Mouse (Mus musculus): Measurements from ENCODE around the gene Ifne.

GRCm38 (mm10) chr4:88872691-88873090 lies 7.3 kb downstream of the Ifne start:
- TF ChIP-seq CTCF (IDR thresholded peaks at IDR 0.05; ENCODE audit: borderline replicate concordance, control insufficient read depth, extremely low read depth, insufficient read depth, low read length, poor library complexity) (no peak), POLR2A (IDR thresholded peaks at IDR 0.05; ENCODE audit: control insufficient read depth, extremely low read depth, insufficient read depth, low read length, poor library complexity) (no peak)

Measured in thymus, adult 2 months (tissue).